Mouse (Mus musculus) small intestine, adult 2 months (tissue): ENCODE data around the gene Ttc30a1. TPM values are rescaled to one million over a fixed set of nuclear protein-coding genes. Genes with fewer than 3 reads are reported as not detected.
"Not testable (repeated sequence)": the region's sequence is repeated elsewhere in the genome, so short reads cannot be mapped to it uniquely, and the experiment has no call there.

Source experiments
- H3K27ac ChIP-seq: fragments of 200-500 bp; 2 replicates; pipeline ENCODE4 v1.5.1; 2012; ENCODE audit warnings: low read depth, low read length, control low read depth, inconsistent platforms; ENCODE audit not compliant: insufficient read depth
- H3K27me3 ChIP-seq: fragments of 200-500 bp; 2 replicates; pipeline ENCODE4 v1.6.1; 2012; ENCODE audit warnings: mild to moderate bottlenecking, moderate library complexity, low read length, inconsistent platforms; ENCODE audit not compliant: control insufficient read depth, insufficient read depth
- H3K36me3 ChIP-seq: fragments of 200-500 bp; 2 replicates; pipeline ENCODE4 v1.6.1; 2012; ENCODE audit warnings: mild to moderate bottlenecking, low read length, control low read depth, inconsistent platforms; ENCODE audit not compliant: control insufficient read depth, insufficient read depth
- H3K4me1 ChIP-seq: fragments of 200-500 bp; 2 replicates; pipeline ENCODE4 v1.6.1; 2012; ENCODE audit warnings: low read length, inconsistent platforms, mixed read lengths; ENCODE audit not compliant: control insufficient read depth, insufficient read depth, insufficient read length
- H3K4me3 ChIP-seq: fragments of 200-500 bp; 2 replicates; pipeline ENCODE4 v1.5.1; 2012; ENCODE audit warnings: low read depth, mild to moderate bottlenecking, control low read depth, inconsistent platforms, low read length, moderate library complexity
- CTCF ChIP-seq: fragments of 200-500 bp; IDR thresholded peaks from 2 replicates; pipeline ENCODE4 v1.5.1; 2012; ENCODE audit warnings: low read depth, mild to moderate bottlenecking, control low read depth, inconsistent platforms, low read length, moderate library complexity, mixed read lengths; ENCODE audit not compliant: insufficient replicate concordance, insufficient read length; ENCODE audit errors: extremely low read depth
- POLR2A ChIP-seq: fragments of 200-500 bp; IDR thresholded peaks from 2 replicates; pipeline ENCODE4 v1.6.1; 2012; ENCODE audit warnings: low read depth, mild to moderate bottlenecking, control low read depth, inconsistent platforms, low read length, moderate library complexity
- WGBS: fragments of 180-500 bp; shearing (Covaris S2); methylation state at CpG from one replicate; pipeline ENCODE4 v1.1.7; 2018; 5-methylcytosine and 5-hydroxymethylcytosine counted together
- polyA plus RNA-seq: library from polyadenylated mRNA; depleted of rRNA; stranded (reverse); fragments of >200 nt; gene quantifications from 2 replicates; pipeline ENCODE4 v1.2.3, GENCODE M21; 2012

Gene Ttc30a1
- polyA plus RNA-seq, 1 experiment = 1.1 TPM

DNA sequence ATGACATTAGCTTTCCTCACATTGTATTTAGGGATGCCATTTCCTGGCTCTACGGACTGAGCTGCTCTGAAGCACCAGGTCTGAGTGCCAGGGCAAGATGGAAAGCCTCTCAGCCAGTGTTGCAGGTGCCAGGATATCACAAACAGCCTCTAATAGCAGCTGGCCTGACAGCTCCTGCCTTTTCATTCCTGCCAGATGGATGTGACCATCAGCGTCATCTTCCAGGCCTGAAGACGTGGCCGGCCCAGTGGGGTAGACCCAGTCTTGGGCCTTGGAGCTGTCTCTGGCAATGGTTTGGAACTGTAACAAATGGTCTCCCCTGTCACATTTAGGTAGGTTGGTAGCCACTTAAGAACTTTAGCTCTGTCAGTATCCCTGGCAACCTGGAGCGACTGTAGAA is 28.4 kb downstream of the Ttc30a1 start:
- no peak overlapping the region for H3K4me3 ChIP-seq
- no peaks in the 10 kb centered on the region for H3K36me3 ChIP-seq
- no peaks in the 10 kb centered on the region for H3K27me3 ChIP-seq
- no peaks in the 10 kb centered on the region for H3K4me1 ChIP-seq
- TF ChIP-seq CTCF (no peak), POLR2A (no peak)
- WGBS = 94% methylated on average over 5 of the region's 5 CpGs
- H3K27ac ChIP-seq = no peak overlapping the region

GRCm38 (mm10) chr2:75950685-75951084 is 31.1 kb downstream of the Ttc30a1 start:
- H3K4me1 ChIP-seq = no peaks in the 10 kb centered on the region
- no peak overlapping the region for H3K4me3 ChIP-seq
- H3K27me3 ChIP-seq = no peaks in the 10 kb centered on the region; the same call in 1 of the 2 replicates
- H3K27ac ChIP-seq = no peak overlapping the region
- TF ChIP-seq POLR2A (no peak), CTCF (no peak)
- H3K36me3 ChIP-seq = no peaks in the 10 kb centered on the region
- 60% methylated on average over 8 of the region's 8 CpGs for WGBS

DNA sequence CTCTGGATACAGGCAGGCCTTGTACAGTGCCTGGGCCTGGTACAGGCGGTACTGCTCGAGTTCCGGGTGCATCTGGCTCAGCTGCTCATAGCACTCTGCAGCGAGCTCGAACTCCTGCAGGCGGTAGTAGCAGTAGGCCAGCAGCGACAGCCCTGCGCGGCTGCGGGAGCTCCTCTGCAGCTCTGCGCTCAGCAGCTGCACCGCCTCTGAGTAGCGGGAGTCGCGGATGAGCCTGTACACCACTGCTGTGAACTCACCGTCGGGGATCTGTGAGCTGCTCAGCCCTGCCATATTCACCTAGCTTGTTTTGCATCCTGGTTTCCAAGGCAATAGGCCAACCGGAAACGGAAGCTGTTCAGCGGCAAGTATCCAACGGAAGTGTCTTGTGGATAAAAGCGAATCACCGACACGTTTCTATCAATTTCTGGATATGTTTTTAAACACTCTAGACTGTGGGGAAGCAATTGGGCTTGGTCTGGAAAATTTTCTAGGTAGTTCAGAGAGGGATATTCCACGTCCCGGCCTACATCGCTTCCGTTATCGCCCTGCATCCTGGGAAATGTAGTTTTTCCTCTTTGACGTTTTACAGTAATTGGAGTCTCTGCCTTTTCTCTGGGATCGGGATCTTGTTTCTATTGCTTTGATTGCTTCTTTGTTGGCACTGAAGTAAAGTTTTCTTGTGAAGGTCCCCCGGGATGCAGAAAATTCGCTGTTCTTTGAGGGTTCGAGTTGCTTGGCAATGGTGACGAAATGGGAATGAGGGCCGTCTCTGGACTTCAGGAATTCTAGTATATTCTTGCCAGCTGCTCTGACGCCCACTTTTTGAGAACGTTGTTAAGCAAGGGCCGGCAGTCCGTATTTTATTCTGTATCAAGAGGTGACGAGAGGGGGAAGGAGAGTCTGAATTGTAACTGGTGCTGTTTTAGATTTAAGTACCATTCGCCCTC is 43.4 kb downstream of the Ttc30a1 start, which contains the start of gene Ttc30b:
Gene Ttc30b, minus strand, starts transcription at position 469 of the 947 bp plus-strand sequence.
- Histone ChIP-seq H3K4me1 (0 out of 2 replicates have a peak, but pooled peaks cover 1% of the 10 kb centered on the region), H3K36me3 (no peaks in the 10 kb centered on the region), H3K4me3 (peak within 1 kb of the TSS; percentile 62), H3K27ac (peak within 1 kb of the TSS; percentile 64; the same call in 1 of the 2 replicates), H3K27me3 (no peaks in the 10 kb centered on the region)
- no peak for TF ChIP-seq POLR2A
- no peak for TF ChIP-seq CTCF
- 3% methylated on average over 42 of the region's 42 CpGs for WGBS

DNA sequence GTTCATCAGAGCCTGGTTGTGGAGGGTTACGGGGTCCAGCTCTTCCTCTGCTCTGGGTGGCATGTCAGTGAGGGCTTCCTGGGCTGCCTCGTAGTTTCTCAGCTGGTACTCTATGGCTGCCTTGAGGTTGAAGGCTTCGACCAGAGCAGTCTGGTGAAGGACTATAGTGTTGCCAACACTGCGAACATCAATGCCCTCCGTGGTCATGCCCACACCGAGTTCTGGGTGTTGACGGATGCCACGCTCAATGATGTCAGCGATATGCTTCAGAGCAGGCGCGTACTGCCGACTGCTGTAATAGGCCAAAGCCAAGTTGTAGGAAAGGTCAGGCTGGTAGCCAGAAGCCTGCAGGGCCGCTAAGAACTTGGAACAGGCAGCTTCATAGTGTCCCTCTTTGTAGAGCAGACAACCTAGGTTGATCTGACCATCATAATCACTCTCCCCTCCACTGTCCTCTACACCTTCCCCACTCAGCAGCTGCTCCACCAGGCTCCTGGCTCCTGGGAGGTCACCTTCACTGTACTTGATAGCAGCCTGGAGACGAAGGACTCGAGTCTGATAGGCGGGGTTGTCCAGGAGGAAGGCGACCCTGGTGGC is 44.1 kb downstream of the Ttc30a1 start:
- peak overlapping the region; percentile 62 for H3K4me3 ChIP-seq
- not testable (repeated sequence) for H3K27me3 ChIP-seq, H3K27ac ChIP-seq, H3K36me3 ChIP-seq, H3K4me1 ChIP-seq
- WGBS = 73% methylated on average over 17 of the region's 17 CpGs

DNA sequence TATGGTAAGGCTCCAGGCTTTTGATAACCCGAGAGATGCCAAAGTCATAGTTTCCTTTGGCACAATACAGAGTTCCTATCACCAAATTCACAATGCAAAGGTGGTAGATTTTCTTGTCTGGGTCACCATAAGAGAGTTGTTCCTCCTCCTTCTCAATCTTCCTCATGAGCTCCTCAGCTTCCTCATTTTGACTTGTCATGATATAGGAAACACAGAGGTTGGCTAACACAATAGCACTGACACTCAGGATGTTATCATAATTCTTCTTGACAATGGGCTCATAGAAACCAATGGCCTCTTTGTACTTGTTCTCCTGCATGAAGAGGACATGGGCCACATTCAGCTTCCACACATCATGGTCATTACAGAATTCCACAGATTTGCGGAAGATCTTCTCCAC is 45.1 kb downstream of the Ttc30a1 start:
- H3K4me3 ChIP-seq, H3K27ac ChIP-seq, H3K4me1 ChIP-seq, H3K27me3 ChIP-seq, H3K36me3 ChIP-seq: not testable (repeated sequence)
- 94% methylated on average over 2 of the region's 2 CpGs for WGBS

GRCm38 (mm10) chr2:75933541-75933940 is 48.2 kb downstream of the Ttc30a1 start:
- 0 out of 2 replicates have a peak, but pooled peaks cover 1% of the 10 kb centered on the region for H3K4me1 ChIP-seq
- no peaks in the 10 kb centered on the region for H3K27me3 ChIP-seq
- 34% methylated on average over 7 of the region's 7 CpGs for WGBS
- H3K36me3 ChIP-seq = peaks cover 2% of the 10 kb centered on the region
- no peak overlapping the region for H3K4me3 ChIP-seq
- H3K27ac ChIP-seq = no peak overlapping the region
- TF ChIP-seq POLR2A (no peak), CTCF (no peak)

GRCm38 (mm10) chr2:75930941-75931340 is 50.8 kb downstream of the Ttc30a1 start:
- Histone ChIP-seq H3K4me1 (no peaks in the 10 kb centered on the region), H3K36me3 (peaks cover 13% of the 10 kb centered on the region), H3K27ac (no peak overlapping the region), H3K27me3 (no peaks in the 10 kb centered on the region), H3K4me3 (no peak overlapping the region)
- 94% methylated on average over 2 of the region's 2 CpGs for WGBS
- TF ChIP-seq POLR2A (no peak), CTCF (no peak)
